Mouse (Mus musculus) ES-Bruce4 (cell line): ENCODE measurements around the gene Klhl29.

Experiments
- EP300 ChIP-seq: IDR thresholded peaks from 2 replicates; pipeline ENCODE4 v1.6.1; 2011; ENCODE audit warnings: low read depth, low read length; ENCODE audit not compliant: insufficient read depth
- POLR2A ChIP-seq: IDR thresholded peaks from one replicate; pipeline ENCODE4 v1.8.1; 2011; ENCODE audit warnings: low read length; ENCODE audit not compliant: insufficient read depth

DNA sequence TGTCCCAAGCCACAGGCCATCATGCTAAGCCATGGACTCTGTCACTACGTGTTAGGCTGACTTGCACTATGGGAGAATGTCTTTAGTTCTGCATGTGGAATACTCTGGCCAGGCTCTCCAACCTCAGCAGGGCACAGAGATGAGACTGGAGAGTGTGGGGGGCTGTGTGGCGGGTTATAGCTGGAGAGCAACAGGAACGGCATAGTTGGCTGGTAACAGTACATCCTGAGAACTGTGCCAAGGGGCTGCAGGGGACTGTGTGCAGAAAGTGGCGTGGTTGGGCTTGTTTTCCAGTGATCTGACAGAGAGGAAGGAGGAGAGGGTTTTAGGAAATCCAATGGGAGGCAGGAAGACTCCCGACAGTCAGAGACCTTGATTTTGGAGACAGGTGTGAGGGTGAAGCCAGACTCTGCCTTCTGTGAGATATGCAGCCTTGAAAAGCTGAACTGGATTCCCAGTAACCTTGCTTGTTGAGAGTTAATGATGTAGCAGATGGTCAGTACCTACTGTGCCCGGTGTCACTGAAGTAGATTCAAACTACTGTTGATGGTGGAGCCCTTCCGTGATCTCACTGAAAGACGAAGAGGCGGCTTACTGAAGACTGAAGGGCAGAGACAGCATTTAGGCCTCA lies 270.9 kb downstream of the Klhl29 start:
- TF ChIP-seq POLR2A = no peak
- TF ChIP-seq EP300 = no peak
